Mouse (Mus musculus): ENCODE data around the gene Zfp408.

- TF ChIP-seq CTCF (IDR thresholded peaks at IDR 0.05; ENCODE audit: insufficient read depth, low read length): no peak
- TF ChIP-seq POLR2A (IDR thresholded peaks at IDR 0.05; ENCODE audit: borderline replicate concordance, extremely low read depth, low read depth, low read length): no peak
These were observed 39.9 kb upstream of the Zfp408 start for GRCm38 (mm10) chr2:91689452-91689851.
